Mouse (Mus musculus) heart, embryonic 15.5 days (tissue): ENCODE results near the gene BC107364. TPM values are rescaled to one million over a fixed set of nuclear protein-coding genes. Genes with fewer than 3 reads are reported as not detected.
"Not testable (repeated sequence)": the region's sequence is repeated elsewhere in the genome, so short reads cannot be mapped to it uniquely, and the experiment has no call there.

Experiments used
- ATAC-seq: fragments of 200-750 bp; cut with Nextera tagmentation; replicated peaks from 2 replicates; pipeline ENCODE4 v1.8.0; 2017; ENCODE audit warnings: low read depth, moderate TSS enrichment; ENCODE audit not compliant: insufficient number of reproducible peaks, insufficient read depth, low FRiP score
- H3K27ac ChIP-seq: fragments of 300-500 bp; sonication (generic); 2 replicates; pipeline ENCODE4 v1.5.1; 2015; ENCODE audit warnings: mild to moderate bottlenecking, inconsistent platforms
- H3K27me3 ChIP-seq: fragments of 300-500 bp; sonication (generic); 2 replicates; pipeline ENCODE4 v1.6.1; 2015; ENCODE audit warnings: inconsistent platforms
- H3K36me3 ChIP-seq: fragments of 300-500 bp; sonication (generic); 2 replicates; pipeline ENCODE4 v1.6.1; 2015; ENCODE audit warnings: mild to moderate bottlenecking, inconsistent platforms
- H3K4me1 ChIP-seq: fragments of 300-500 bp; sonication (generic); replicated peaks from 2 replicates; pipeline ENCODE4 v1.6.1; 2015; ENCODE audit warnings: inconsistent platforms
- H3K4me2 ChIP-seq: fragments of 300-500 bp; sonication (generic); 2 replicates; pipeline ENCODE4 v1.6.1; 2015; ENCODE audit warnings: inconsistent platforms, mild to moderate bottlenecking, moderate library complexity
- H3K4me3 ChIP-seq: fragments of 300-500 bp; sonication (generic); 2 replicates; pipeline ENCODE4 v1.5.1; 2015; ENCODE audit warnings: mild to moderate bottlenecking, inconsistent platforms
- H3K9ac ChIP-seq: fragments of 300-500 bp; sonication (generic); 2 replicates; pipeline ENCODE4 v1.6.1; 2015; ENCODE audit warnings: mild to moderate bottlenecking, inconsistent platforms
- H3K9me3 ChIP-seq: fragments of 300-500 bp; sonication (generic); replicated peaks from 2 replicates; pipeline ENCODE4 v1.6.1; 2016; ENCODE audit warnings: inconsistent platforms
- WGBS: fragments of 180-500 bp; shearing (Covaris S2); methylation state at CpG from one replicate; pipeline ENCODE4 v1.1.7; 2015; ENCODE audit warnings: mixed read lengths; 5-methylcytosine and 5-hydroxymethylcytosine counted together
- polyA plus RNA-seq: library from polyadenylated mRNA; unstranded; fragments of >200 nt; fragmentation: Nextera tagmentation; extraction: Ambion mirVana; gene quantifications from 2 replicates; pipeline ENCODE4 v1.2.1, GENCODE M21; 2015

The BC107364 gene
- polyA plus RNA-seq, 1 experiment from 2014 or later, result 0.53 TPM

DNA sequence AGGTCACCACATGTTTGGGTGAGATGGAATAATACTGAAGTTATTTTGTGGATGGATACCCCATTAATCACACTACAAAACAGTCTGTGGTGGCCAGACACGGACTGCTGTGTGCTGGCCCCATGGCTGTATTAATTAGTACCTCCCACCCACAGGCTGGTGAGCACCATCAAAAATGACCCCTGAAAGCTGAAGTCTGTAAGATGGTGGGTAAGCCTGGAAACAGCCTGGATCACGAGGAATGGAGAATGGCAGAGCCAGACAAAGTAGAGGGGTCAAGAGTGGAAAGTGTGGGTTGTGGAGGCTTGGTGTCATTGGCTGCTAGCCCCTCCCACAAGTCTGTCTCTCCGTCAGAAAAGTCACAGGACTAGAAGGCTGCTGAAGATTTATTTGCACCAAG is 31.3 kb downstream of the BC107364 start:
- Histone ChIP-seq H3K27me3 (peaks cover 26% of the 10 kb centered on the region), H3K9ac (no peak overlapping the region), H3K9me3 (no peaks in the 10 kb centered on the region), H3K4me2 (no peak overlapping the region), H3K4me3 (no peak overlapping the region), H3K4me1 (no peaks in the 10 kb centered on the region), H3K27ac (no peak overlapping the region), H3K36me3 (no peaks in the 10 kb centered on the region)
- 51% methylated on average over 3 of the region's 3 CpGs for WGBS
- no peak for ATAC-seq

DNA sequence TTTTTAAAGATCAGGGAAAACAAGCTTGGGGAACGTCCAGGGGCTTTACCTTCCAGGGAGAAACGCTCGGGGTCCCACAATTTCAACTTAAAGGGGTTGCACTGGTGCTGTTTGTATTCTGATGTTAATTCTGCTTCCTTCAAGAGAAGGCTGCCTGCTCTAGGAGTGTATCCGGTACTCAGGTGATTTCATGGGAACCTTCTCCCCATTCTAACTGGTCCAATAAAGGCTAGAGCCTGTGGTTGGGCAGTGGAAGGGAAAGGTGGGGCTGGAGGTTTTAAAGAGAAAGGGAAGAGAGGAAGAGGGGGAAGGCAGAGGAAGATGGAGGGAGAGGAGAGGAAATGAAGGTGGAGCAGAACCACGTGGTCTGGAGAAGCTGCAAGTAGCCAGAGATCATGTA is 33.2 kb downstream of the BC107364 start:
- H3K36me3 ChIP-seq, H3K9ac ChIP-seq, H3K4me1 ChIP-seq, H3K4me2 ChIP-seq, H3K4me3 ChIP-seq, H3K27ac ChIP-seq, H3K9me3 ChIP-seq, ATAC-seq: not testable (repeated sequence)
- H3K27me3 ChIP-seq, result peaks cover 26% of the 10 kb centered on the region
- 63% methylated on average over 5 of the region's 5 CpGs for WGBS

DNA sequence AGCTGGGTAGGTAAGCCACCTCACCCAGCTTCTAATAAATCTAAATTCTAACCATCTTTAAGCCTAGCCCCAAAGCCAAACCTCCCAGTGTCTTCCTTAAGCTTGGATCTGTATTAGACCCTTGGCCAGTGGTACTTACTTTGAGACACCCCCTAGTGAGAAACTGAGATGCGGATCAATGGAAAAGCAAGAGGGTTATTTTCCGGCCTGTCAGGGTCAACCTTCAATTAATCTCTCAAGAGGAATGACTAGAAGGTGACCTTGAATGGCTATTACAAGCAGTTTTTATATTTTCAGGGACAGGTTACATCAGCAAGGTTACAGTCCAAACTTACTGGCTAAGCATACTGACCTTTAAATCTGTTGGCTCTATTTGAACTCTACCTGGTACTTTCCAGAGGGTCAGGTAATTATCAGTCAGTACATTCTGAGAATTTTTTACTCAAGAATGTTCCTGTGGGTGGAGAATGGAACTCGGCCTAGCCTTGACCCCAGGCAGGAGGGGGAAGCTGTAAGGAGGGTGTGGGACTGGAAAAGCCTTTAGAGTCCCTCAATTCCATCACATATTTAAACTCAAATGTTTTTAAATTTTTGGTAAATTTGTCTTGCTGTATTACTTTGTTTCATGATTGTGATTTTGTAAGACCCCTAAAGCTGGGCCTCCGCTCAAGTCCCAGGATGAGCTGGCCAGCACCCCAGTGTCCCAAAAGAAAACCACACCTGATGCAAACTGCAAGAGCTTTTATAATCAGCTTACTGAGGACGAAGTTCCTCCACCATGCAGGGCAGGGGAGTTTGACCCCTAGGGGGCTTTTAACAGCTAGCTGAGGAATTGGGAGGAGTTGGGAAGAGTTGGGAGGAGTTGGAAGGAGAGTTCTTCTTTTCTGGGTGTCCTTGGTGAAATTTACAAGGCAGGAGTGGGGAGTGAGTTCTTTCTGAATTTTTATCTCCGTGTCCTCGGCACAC is 34.0 kb downstream of the BC107364 start:
- Histone ChIP-seq H3K4me1 (0 out of 2 replicates have a peak, but pooled peaks cover 2% of the 10 kb centered on the region), H3K27me3 (peaks cover 21% of the 10 kb centered on the region), H3K36me3 (no peaks in the 10 kb centered on the region), H3K9me3 (no peaks in the 10 kb centered on the region), H3K4me3 (no peak overlapping the region), H3K4me2 (no peak overlapping the region), H3K27ac (no peak overlapping the region), H3K9ac (no peak overlapping the region)
- WGBS, result 66% methylated on average over 7 of the region's 7 CpGs
- no peak for ATAC-seq

DNA sequence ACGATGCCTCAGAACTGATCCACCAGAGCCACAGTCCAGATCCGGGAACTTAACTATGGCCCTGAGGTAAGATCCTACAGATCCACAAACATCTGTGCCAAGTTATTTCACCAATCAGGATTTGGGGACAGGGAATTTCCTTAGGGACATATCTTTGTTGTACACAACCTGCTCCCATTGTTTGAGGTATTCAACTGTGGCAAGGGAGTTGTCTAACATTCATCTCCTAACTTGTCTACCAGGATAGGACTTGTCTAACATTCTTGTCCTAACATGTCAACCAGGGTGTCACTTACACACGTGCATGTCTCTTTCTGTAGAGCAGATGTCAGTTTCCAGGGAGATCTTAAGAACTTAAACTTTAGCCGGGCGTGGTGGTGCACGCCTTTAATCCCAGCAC is 35.5 kb downstream of the BC107364 start:
- ATAC-seq, result no peak
- Histone ChIP-seq H3K27ac (no peak overlapping the region), H3K4me2 (no peak overlapping the region), H3K4me1 (0 out of 2 replicates have a peak, but pooled peaks cover 2% of the 10 kb centered on the region), H3K9me3 (no peaks in the 10 kb centered on the region), H3K9ac (no peak overlapping the region), H3K4me3 (no peak overlapping the region), H3K36me3 (no peaks in the 10 kb centered on the region), H3K27me3 (peaks cover 9% of the 10 kb centered on the region)
- WGBS, result 85% methylated on average over 6 of the region's 6 CpGs

DNA sequence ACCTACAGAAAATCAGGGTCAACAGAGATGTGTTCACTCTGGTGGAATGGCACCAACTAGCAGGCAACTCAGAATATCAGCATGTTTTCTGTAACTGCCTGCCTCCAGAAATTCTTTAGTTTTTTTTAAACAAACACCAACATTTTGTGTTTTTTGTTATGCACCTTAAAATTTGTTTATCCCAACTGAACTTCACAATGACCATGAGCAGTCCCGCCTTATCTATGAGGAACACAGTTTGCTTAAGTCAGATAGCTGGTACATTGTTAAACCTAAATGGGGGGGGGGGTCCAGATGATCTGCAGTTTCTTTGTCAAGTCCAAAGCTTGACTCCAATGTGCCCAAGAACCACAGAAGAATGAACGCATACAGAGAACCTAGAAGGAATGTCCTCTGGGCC is 36.0 kb downstream of the BC107364 start:
- Histone ChIP-seq H3K9me3 (no peaks in the 10 kb centered on the region), H3K4me3 (no peak overlapping the region), H3K27ac (no peak overlapping the region), H3K36me3 (no peaks in the 10 kb centered on the region), H3K4me2 (no peak overlapping the region), H3K4me1 (0 out of 2 replicates have a peak, but pooled peaks cover 2% of the 10 kb centered on the region), H3K27me3 (peaks cover 12% of the 10 kb centered on the region), H3K9ac (no peak overlapping the region)
- WGBS, result 85% methylated on average over 2 of the region's 2 CpGs
- ATAC-seq, result no peak

DNA sequence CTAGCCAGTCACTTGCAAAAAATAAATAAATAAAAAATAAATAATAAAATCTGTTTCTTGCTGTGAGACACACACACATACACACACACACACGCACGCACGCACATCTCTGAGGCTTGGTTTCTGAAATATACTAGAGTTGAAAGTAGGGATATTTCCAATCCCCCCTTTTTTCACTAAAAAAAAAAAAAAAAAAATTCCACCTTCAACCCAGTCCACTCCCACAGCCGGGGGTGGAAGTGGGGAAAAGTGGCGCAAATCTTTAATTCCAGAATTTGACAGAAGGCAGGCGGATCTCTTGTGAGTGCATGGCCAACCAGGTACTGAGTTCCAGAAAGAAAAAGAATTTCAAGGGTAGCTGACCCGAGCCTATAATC is 37.2 kb downstream of the BC107364 start:
- WGBS, result 32% methylated on average over 7 of the region's 7 CpGs
- no peaks in the 10 kb centered on the region for H3K36me3 ChIP-seq
- peaks cover 19% of the 10 kb centered on the region for H3K27me3 ChIP-seq
- H3K4me2 ChIP-seq, result peak overlapping the region; percentile 83
- H3K4me3 ChIP-seq, result peak overlapping the region; percentile 60
- peaks cover 3% of the 10 kb centered on the region; the same call in 1 of the 2 replicates for H3K4me1 ChIP-seq
- H3K9me3 ChIP-seq, result no peaks in the 10 kb centered on the region
- H3K27ac ChIP-seq, result no peak overlapping the region
- ATAC-seq, result no peak
- no peak overlapping the region for H3K9ac ChIP-seq

DNA sequence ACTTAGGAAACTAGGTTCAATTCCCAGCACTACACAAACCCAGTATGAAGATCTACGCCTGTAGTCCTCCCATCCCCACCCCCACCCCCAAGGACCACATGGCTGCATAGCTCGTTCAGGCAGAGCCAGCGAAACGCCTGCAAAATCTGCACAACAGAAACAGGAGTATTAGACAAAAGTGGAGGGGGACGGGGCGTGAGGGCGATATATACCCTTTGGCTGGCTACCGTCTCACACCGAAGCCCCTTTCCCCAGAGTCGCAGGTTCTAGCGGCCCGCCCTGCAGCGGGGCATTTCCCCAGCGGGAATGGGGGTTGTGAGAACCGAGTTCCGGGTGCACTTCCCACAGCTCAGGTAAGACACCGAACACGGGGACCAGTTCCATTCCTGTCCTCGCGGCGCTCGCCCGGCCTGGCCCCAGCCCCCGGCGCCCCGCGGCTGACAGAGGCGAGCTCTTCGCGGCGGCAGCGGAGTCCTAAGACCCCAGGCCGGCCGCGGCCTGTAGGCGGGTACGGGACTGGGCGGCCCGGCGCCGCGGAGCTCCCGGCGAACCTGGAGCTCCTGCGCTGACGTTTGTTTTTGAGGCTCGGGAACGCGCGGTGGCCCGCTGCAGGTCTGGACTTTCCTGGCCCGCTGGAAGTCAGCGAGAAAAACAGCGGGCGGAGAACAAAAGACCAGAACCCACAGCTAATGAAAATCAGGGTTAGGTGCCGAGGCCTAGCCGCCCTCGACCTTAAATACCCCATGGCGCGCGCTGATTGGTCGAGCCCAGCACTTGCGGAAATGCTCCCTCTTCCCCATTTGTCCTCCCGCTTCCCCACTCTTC is 37.8 kb downstream of the BC107364 start:
- Histone ChIP-seq H3K9me3 (no peaks in the 10 kb centered on the region), H3K27ac (peak overlapping the region; percentile 57), H3K9ac (peak overlapping the region; percentile 75), H3K4me3 (peak overlapping the region; percentile 60), H3K27me3 (peaks cover 25% of the 10 kb centered on the region), H3K4me1 (peaks cover 10% of the 10 kb centered on the region), H3K36me3 (no peaks in the 10 kb centered on the region), H3K4me2 (peak overlapping the region; percentile 83)
- WGBS, result 1% methylated on average over 64 of the region's 64 CpGs
- peak; percentile 83 for ATAC-seq

DNA sequence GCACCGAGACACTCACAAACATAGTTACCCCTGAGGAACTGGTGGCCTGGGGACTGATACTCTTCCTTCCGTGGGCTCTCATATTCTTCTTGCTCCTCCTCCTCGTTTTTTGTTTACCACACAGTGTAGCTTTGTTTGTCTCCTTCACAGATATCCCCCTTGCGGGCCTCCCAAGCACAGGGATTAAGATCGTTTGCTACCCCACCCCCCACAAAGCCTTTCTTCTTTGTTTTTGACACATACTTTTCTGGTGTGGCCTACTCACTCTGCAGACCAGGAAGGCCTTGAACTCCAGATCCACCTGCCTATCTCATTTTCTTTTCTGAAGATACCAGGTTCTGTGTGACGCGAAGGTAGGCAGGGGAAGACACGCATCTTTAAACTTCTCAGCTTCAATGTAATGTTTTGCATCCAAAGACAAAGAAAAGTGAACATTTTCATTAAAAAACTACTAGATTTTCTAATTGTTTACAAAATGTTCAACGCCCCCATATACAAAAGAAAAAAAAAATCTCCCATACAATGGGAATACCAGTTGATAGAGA is 38.5 kb downstream of the BC107364 start:
- no peak overlapping the region for H3K27ac ChIP-seq
- peak overlapping the region; percentile 83 for H3K4me2 ChIP-seq
- WGBS, result 69% methylated on average over 9 of the region's 9 CpGs
- no peak for ATAC-seq
- H3K27me3 ChIP-seq, result peaks cover 31% of the 10 kb centered on the region
- no peaks in the 10 kb centered on the region for H3K9me3 ChIP-seq
- peaks cover 13% of the 10 kb centered on the region for H3K4me1 ChIP-seq
- no peaks in the 10 kb centered on the region for H3K36me3 ChIP-seq
- peak overlapping the region; percentile 60 for H3K4me3 ChIP-seq
- no peak overlapping the region; the same call in 1 of the 2 replicates for H3K9ac ChIP-seq

DNA sequence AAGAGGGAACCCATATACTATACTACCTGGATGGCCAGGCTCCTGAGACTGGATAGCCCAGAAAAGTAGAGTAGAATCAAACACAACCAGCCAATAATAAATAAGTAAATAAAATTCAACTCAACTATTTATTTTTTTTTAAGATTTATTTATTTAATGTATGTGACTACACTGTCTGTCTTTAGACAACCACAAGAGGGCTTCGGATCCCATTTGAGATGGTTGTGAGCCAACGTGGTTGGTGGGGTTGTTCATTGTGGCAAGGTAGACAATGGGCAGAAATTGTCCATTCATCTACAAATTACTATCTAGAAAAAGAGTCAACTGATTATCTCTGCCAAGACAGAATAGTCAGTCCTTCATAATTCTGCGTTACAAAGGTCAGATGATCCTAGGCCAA is 40.3 kb downstream of the BC107364 start:
- Histone ChIP-seq H3K9ac (no peak overlapping the region), H3K27me3 (peaks cover 45% of the 10 kb centered on the region), H3K4me3 (no peak overlapping the region), H3K4me2 (no peak overlapping the region), H3K27ac (no peak overlapping the region), H3K36me3 (no peaks in the 10 kb centered on the region), H3K4me1 (peaks cover 13% of the 10 kb centered on the region), H3K9me3 (no peaks in the 10 kb centered on the region)
- ATAC-seq, result no peak
- WGBS, result 77% methylated on average over 3 of the region's 3 CpGs

DNA sequence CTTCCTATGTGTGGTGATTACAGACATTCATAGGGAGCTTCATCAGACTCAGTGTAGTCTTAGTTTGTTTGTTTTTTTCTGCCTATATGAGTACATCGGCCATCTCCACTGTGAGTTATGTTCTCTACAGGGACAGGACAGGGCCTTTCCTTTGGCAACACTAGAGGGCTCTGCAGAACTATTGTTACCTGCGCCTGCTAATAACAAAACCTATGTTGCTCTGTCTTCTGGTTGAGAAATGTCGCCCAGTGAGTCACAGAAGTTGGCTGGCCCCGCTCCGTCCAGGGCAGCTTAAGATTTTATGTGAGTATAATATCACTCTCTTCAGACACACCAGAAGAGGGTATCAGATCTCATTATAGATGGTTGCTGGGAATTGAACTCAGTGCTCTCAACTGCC is 41.1 kb downstream of the BC107364 start:
- H3K9me3 ChIP-seq, result no peaks in the 10 kb centered on the region

DNA sequence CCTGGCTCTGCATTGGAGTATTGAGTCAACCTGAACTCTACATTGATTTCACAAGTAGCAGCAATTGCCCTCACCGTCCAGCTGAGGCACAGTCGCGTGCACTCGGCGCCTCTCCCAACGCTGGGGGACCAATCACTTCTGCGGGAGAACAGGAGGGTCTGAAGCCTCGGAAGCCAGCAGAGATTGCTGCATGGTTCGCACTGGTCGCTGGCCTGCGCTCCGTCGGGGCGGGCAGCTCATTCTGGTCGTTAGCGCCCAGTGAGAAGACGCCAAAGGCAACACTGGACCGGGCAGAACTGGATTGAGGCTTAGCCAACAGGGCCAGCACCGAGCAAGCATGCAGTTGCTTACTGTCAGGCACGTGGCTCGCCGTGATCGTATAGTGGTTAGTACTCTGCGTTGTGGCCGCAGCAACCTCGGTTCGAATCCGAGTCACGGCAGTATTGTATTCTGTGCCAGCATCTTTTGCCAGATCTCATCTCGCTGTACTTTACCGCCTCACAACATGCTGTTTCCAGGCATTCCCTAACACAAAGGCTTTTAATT is 42.3 kb downstream of the BC107364 start:
- Histone ChIP-seq H3K9ac (no peak overlapping the region), H3K27ac (no peak overlapping the region)
- ATAC-seq, result no peak

More for the DNA sequence above, 41.1 kb downstream of the BC107364 start:
- Histone ChIP-seq H3K27ac (no peak overlapping the region), H3K9ac (no peak overlapping the region), H3K36me3 (no peaks in the 10 kb centered on the region), H3K4me2 (no peak overlapping the region), H3K4me3 (no peak overlapping the region), H3K4me1 (peaks cover 13% of the 10 kb centered on the region), H3K27me3 (peaks cover 51% of the 10 kb centered on the region)
- no peak for ATAC-seq
- WGBS, result 76% methylated on average over 5 of the region's 5 CpGs

More for the DNA sequence above, 42.3 kb downstream of the BC107364 start:
- 4% methylated on average over 31 of the region's 31 CpGs for whole genome bisulfite sequencing
- Histone ChIP-seq H3K4me1 (peaks cover 13% of the 10 kb centered on the region), H3K4me3 (peak overlapping the region; percentile 15), H3K27me3 (peaks cover 63% of the 10 kb centered on the region), H3K9me3 (no peaks in the 10 kb centered on the region; the same call in 1 of the 2 replicates), H3K4me2 (peak overlapping the region; percentile 41), H3K36me3 (no peaks in the 10 kb centered on the region)
